29 mouse cellular contexts compared by ENCODE assay signal in genomic region chr7:24614816-24615215, GRCm38 (mm10). TPM values are rescaled to one million over a fixed set of nuclear protein-coding genes. Genes with fewer than 3 reads are reported as not detected.
DNase-seq lines count a peak whose midpoint lies in the region; ATAC-seq lines count a peak whose summit lies in the region.
"Had no signal": no experiment of that assay in that cellular context is flagged by ENCODE, and none has a peak within 500 bp of the region (broad histone marks: within the 10 kb centered on the region; RNA-seq: fewer than 3 reads in every experiment).

No protein-coding gene starts in this region.

- no peak overlapping the region for H3K27ac ChIP-seq in midbrain, embryonic 11.5 days (ENCODE audit: low read depth, low read length)
- no peak overlapping the region for H3K27ac ChIP-seq in midbrain, embryonic 16.5 days (ENCODE audit: low read length)
- H3K27ac ChIP-seq: embryonic facial prominence, embryonic 13.5 days; forebrain, embryonic 13.5 days; heart, adult 2 months; heart, embryonic 10.5 days; heart, embryonic 13.5 days; hindbrain, embryonic 14.5 days; hindbrain, postnatal 0 days had no signal

- H3K9ac ChIP-seq in midbrain, embryonic 11.5 days (ENCODE audit: low read length) = no peak overlapping the region
- no peak overlapping the region for H3K9ac ChIP-seq in midbrain, embryonic 16.5 days (ENCODE audit: low read depth, low read length)
- H3K9ac ChIP-seq: embryonic facial prominence, embryonic 13.5 days; forebrain, embryonic 13.5 days; heart, embryonic 13.5 days; hindbrain, embryonic 14.5 days had no signal

- H3K9me3 ChIP-seq in midbrain, embryonic 11.5 days (ENCODE audit: control insufficient read depth, low read length) = no peaks in the 10 kb centered on the region
- no peaks in the 10 kb centered on the region for H3K9me3 ChIP-seq in midbrain, embryonic 16.5 days (replicated peaks; ENCODE audit: control insufficient read depth, low read length, poor library complexity, severe bottlenecking)
- H3K9me3 ChIP-seq: forebrain, embryonic 13.5 days; heart, embryonic 10.5 days had no signal

- H3K27me3 ChIP-seq in midbrain, embryonic 11.5 days (ENCODE audit: control insufficient read depth, insufficient read depth, low read length) = peaks cover 37% of the 10 kb centered on the region
- H3K27me3 ChIP-seq in midbrain, embryonic 16.5 days (ENCODE audit: control insufficient read depth, insufficient read depth, low read depth, low read length) = peaks cover 36% of the 10 kb centered on the region

- no peaks in the 10 kb centered on the region for H3K36me3 ChIP-seq in midbrain, embryonic 11.5 days (ENCODE audit: control insufficient read depth, insufficient read depth, low read length)
- no peaks in the 10 kb centered on the region for H3K36me3 ChIP-seq in midbrain, embryonic 16.5 days (ENCODE audit: control insufficient read depth, insufficient read depth, low read length)
- H3K36me3 ChIP-seq: embryonic facial prominence, embryonic 13.5 days; heart, embryonic 10.5 days; heart, embryonic 13.5 days had no signal

- no peak overlapping the region for H3K4me2 ChIP-seq in midbrain, embryonic 11.5 days
- H3K4me2 ChIP-seq in midbrain, embryonic 16.5 days (ENCODE audit: low read length) = no peak overlapping the region
- H3K4me2 ChIP-seq: embryonic facial prominence, embryonic 13.5 days; forebrain, embryonic 13.5 days; heart, embryonic 13.5 days; hindbrain, embryonic 14.5 days had no signal

- ATAC-seq in midbrain, embryonic 11.5 days (ENCODE audit: low FRiP score) = no peak
- ATAC-seq in midbrain, embryonic 16.5 days = no peak
- ATAC-seq: forebrain, embryonic 13.5 days; forebrain, embryonic 16.5 days; hindbrain, postnatal 0 days; inflammation-experienced regulatory T-cells, adult 6 months had no signal

- no peak overlapping the region for H3K4me3 ChIP-seq in midbrain, embryonic 11.5 days (ENCODE audit: low read depth, low read length)
- H3K4me3 ChIP-seq in midbrain, embryonic 16.5 days (ENCODE audit: low read depth, low read length) = no peak overlapping the region
- H3K4me3 ChIP-seq: embryonic facial prominence, embryonic 13.5 days; erythroblast, embryonic 14.5 days; forebrain, embryonic 13.5 days; heart, adult 2 months; heart, embryonic 10.5 days; heart, embryonic 13.5 days had no signal

- H3K4me1 ChIP-seq in midbrain, embryonic 11.5 days (ENCODE audit: control insufficient read depth, insufficient read depth, low read length) = peaks cover 11% of the 10 kb centered on the region
- H3K4me1 ChIP-seq in midbrain, embryonic 16.5 days (ENCODE audit: control insufficient read depth, insufficient read depth, low read length) = peaks cover 14% of the 10 kb centered on the region

- peak; percentile 53 to 57 for DNase-seq in adrenal gland, adult (ENCODE audit: inconsistent age in 2 of 2, low spot score in 1 of 2)
- no peak for DNase-seq in adrenal gland, postnatal 14 days
- peak; percentile 77 for DNase-seq in midbrain, embryonic 11.5 days (ENCODE audit: low spot score, missing footprints)
- DNase-seq in NIH3T3 (ENCODE audit: low read depth) = peak; percentile 17
- no peak for DNase-seq in testis, postnatal 10 days (ENCODE audit: low spot score)
- no peak for DNase-seq in cerebellum, postnatal 25 days
- DNase-seq: adrenal gland, adult 8-10 months; adrenal gland, postnatal 36 days; cerebellum, adult 18-20 months; cerebellum, adult 9-10 months; cerebellum, postnatal 14 days; gastrocnemius, postnatal 10 days; gastrocnemius, postnatal 36 days; heart, adult 2 months; heart, postnatal 14 days; heart, postnatal 4 days had no signal

- 74% methylated on average over 13 of the region's 13 CpGs for WGBS in midbrain, embryonic 11.5 days
- WGBS in midbrain, embryonic 16.5 days = 77% methylated on average over 13 of the region's 13 CpGs

RNA-seq across cellular contexts. Expression of gene Phldb3, which starts 4.3 kb away (rescaled TPM):
- total RNA-seq in adrenal gland, postnatal 14 days (2021) = 3.2 and 4.3 TPM in 2 replicates
- 0.07 TPM in 1 of 2 replicates, not detected in the other for polyA plus RNA-seq in midbrain, embryonic 11.5 days (2014; fragmentation: Nextera tagmentation; extraction: Ambion mirVana)
- not detected in 2 replicates for polyA plus RNA-seq in midbrain, embryonic 16.5 days (2015; fragmentation: Nextera tagmentation; extraction: Ambion mirVana)
- polyA plus RNA-seq: forebrain, embryonic 13.5 days; forebrain, embryonic 16.5 days; heart, embryonic 10.5 days; heart, embryonic 13.5 days; hindbrain, embryonic 14.5 days; hindbrain, postnatal 0 days had no signal

RNA-seq across cellular contexts. Expression of gene Lypd3, which starts 21.5 kb away (rescaled TPM):
- total RNA-seq in adrenal gland, postnatal 14 days (2021) = 0.38 and 0.59 TPM in 2 replicates
- 0.76 and 0.83 TPM in 2 replicates for polyA plus RNA-seq in midbrain, embryonic 11.5 days (2014; fragmentation: Nextera tagmentation; extraction: Ambion mirVana)
- 0.36 and 0.45 TPM in 2 replicates for polyA plus RNA-seq in midbrain, embryonic 16.5 days (2015; fragmentation: Nextera tagmentation; extraction: Ambion mirVana)
- total RNA-seq: common myeloid progenitor, adult 5-6 weeks; gastrocnemius, adult 18-20 months; gastrocnemius, postnatal 10 days; gastrocnemius, postnatal 36 days; granulocyte monocyte progenitor cell, adult 5-6 weeks; heart, adult 2 months; heart, postnatal 14 days; heart, postnatal 4 days had no signal
- polyA plus RNA-seq: erythroblast, embryonic 14.5 days; forebrain, embryonic 13.5 days; heart, adult 2 months; inflammation-experienced regulatory T-cells, adult 6 months had no signal

RNA-seq across cellular contexts. Expression of gene Zfp575, which starts 27.4 kb away (rescaled TPM):
- total RNA-seq in adrenal gland, postnatal 14 days (2021) = 0.48 and 0.94 TPM in 2 replicates
- polyA plus RNA-seq in midbrain, embryonic 11.5 days (2014; fragmentation: Nextera tagmentation; extraction: Ambion mirVana) = 1.0 and 1.4 TPM in 2 replicates
- polyA plus RNA-seq in midbrain, embryonic 16.5 days (2015; fragmentation: Nextera tagmentation; extraction: Ambion mirVana) = 18.2 and 20.9 TPM in 2 replicates
- total RNA-seq: common myeloid progenitor, adult 5-6 weeks had no signal

RNA-seq across cellular contexts. Expression of gene Ethe1, which starts 27.5 kb away (rescaled TPM):
- 21.3 and 24.9 TPM in 2 replicates for total RNA-seq in adrenal gland, postnatal 14 days (2021)
- 18.8 and 19.6 TPM in 2 replicates for polyA plus RNA-seq in midbrain, embryonic 11.5 days (2014; fragmentation: Nextera tagmentation; extraction: Ambion mirVana)
- polyA plus RNA-seq in midbrain, embryonic 16.5 days (2015; fragmentation: Nextera tagmentation; extraction: Ambion mirVana) = 26.5 and 30.7 TPM in 2 replicates

Comparison
In these comparisons a context has a peak if more than half of its experiments do, and no peak if none do; other contexts are left out.
1. DNase-seq: peak in adrenal gland, adult (2 of 2), midbrain, embryonic 11.5 days (single experiment) and NIH3T3 (single experiment); none in adrenal gland, postnatal 14 days (single experiment), testis, postnatal 10 days (single experiment) and cerebellum, postnatal 25 days (0 of 2).